ENCODE assay signal across 8 mouse cellular contexts in genomic region chr1:128592211-128592741, GRCm38 (mm10). TPM values are rescaled to one million over a fixed set of nuclear protein-coding genes. Genes with fewer than 3 reads are reported as not detected.
A peak's percentile ranks its signal among the peaks of the same experiment; 100 is the strongest.
DNase-seq lines count a peak whose midpoint lies in the region; ATAC-seq and TF ChIP-seq lines count a peak whose summit lies in the region.

TSS of gene Cxcr4 (minus strand) at chr1:128592293.

- peak; percentile 86 for ATAC-seq in hindbrain, embryonic 11.5 days (ENCODE audit: low FRiP score)

- H3K36me3 ChIP-seq in ES-Bruce4 (ENCODE audit: control insufficient read depth, insufficient read depth, low read length, poor library complexity, severe bottlenecking): no peaks in the 10 kb centered on the region
- H3K36me3 ChIP-seq in hindbrain, embryonic 11.5 days (ENCODE audit: control insufficient read depth, insufficient read depth, low read length): peaks cover 3% of the 10 kb centered on the region; the same call in 1 of the 2 replicates

- H3K9me3 ChIP-seq in ES-Bruce4 (replicated peaks; ENCODE audit: control insufficient read depth, insufficient read depth, low read length, poor library complexity, severe bottlenecking): no peaks in the 10 kb centered on the region
- H3K9me3 ChIP-seq in hindbrain, embryonic 11.5 days (ENCODE audit: control insufficient read depth, low read length): no peaks in the 10 kb centered on the region

- no peak within 1 kb of the TSS for H3K27ac ChIP-seq in ES-Bruce4 (ENCODE audit: insufficient read depth, low read length)
- peak within 1 kb of the TSS; percentile 87 for H3K27ac ChIP-seq in hindbrain, embryonic 11.5 days (ENCODE audit: low read depth, low read length)

- WGBS in hindbrain, embryonic 11.5 days: under 1% methylated on average over 27 of the region's 27 CpGs

- peak within 1 kb of the TSS; percentile 75 for H3K4me2 ChIP-seq in hindbrain, embryonic 11.5 days (replicated peaks; ENCODE audit: low read depth, low read length)

- no peak for TF ChIP-seq EP300 in ES-Bruce4 (IDR thresholded peaks at IDR 0.05; ENCODE audit: insufficient read depth, low read depth, low read length)

- no peak for TF ChIP-seq POLR2A in ES-Bruce4 (IDR thresholded peaks at IDR 0.05; ENCODE audit: insufficient read depth, low read length)

- peak; percentile 70 for DNase-seq in c-Kit-positive CD71-negative TER-119-negative erythroid progenitor cells, embryonic 14.5 days (ENCODE audit: low read depth)
- peak; percentile 29 to 36 for DNase-seq in frontal cortex, postnatal 14 days (ENCODE audit: low spot score in 2 of 2)
- peak; percentile 93 for DNase-seq in hindbrain, embryonic 11.5 days (ENCODE audit: low spot score)
- peak; percentile 44 to 59 for DNase-seq in layer of hippocampus, postnatal 25 days (ENCODE audit: extremely low spot score in 1 of 2, low spot score in 1 of 2)
- DNase-seq in lung, postnatal 14 days: peak; percentile 89
- DNase-seq in ovary, postnatal 14 days (ENCODE audit: low spot score): peak; percentile 77
- peak; percentile 96 for DNase-seq in thymus, postnatal 14 days

- H3K4me1 ChIP-seq in ES-Bruce4 (ENCODE audit: control insufficient read depth, insufficient read depth, low read length): no peaks in the 10 kb centered on the region
- H3K4me1 ChIP-seq in hindbrain, embryonic 11.5 days (replicated peaks; ENCODE audit: control insufficient read depth, insufficient read depth, low read length): peaks cover 18% of the 10 kb centered on the region

- H3K9ac ChIP-seq in ES-Bruce4 (ENCODE audit: low read depth, poor library complexity, severe bottlenecking): peak within 1 kb of the TSS; percentile 49
- H3K9ac ChIP-seq in hindbrain, embryonic 11.5 days (ENCODE audit: low read depth, low read length): peak within 1 kb of the TSS; percentile 97

- peak within 1 kb of the TSS; percentile 90 for H3K4me3 ChIP-seq in ES-Bruce4 (ENCODE audit: low read depth, low read length)
- peak within 1 kb of the TSS; percentile 89 for H3K4me3 ChIP-seq in hindbrain, embryonic 11.5 days (ENCODE audit: low read depth, low read length)

- peaks cover 13% of the 10 kb centered on the region for H3K27me3 ChIP-seq in ES-Bruce4 (ENCODE audit: control insufficient read depth, insufficient read depth, low read length, poor library complexity, severe bottlenecking)
- H3K27me3 ChIP-seq in hindbrain, embryonic 11.5 days (ENCODE audit: control insufficient read depth, insufficient read depth, low read length): no peaks in the 10 kb centered on the region

- peak; percentile 52 for TF ChIP-seq CTCF in ES-Bruce4 (IDR thresholded peaks at IDR 0.05; ENCODE audit: low read depth, low read length)

RNA-seq across cellular contexts. Expression of gene Cxcr4, which starts in this region (rescaled TPM):
- polyA plus RNA-seq in ES-Bruce4 (2011; ENCODE audit: insufficient read depth, insufficient read length, low read depth, missing spikeins): 3.2 and 3.9 TPM in 2 replicates
- 23.3 and 26.4 TPM in 2 replicates for polyA plus RNA-seq in hindbrain, embryonic 11.5 days (2014; fragmentation: Nextera tagmentation; extraction: Ambion mirVana)
- 1 to 10 TPM; 7.7 to 8.9 TPM for total RNA-seq in layer of hippocampus, postnatal 25 days (2021)

Comparison
In these comparisons a context has a peak if more than half of its experiments do, and no peak if none do; other contexts are left out.
1. DNase-seq: peak in every context shown above with its lines; median percentile 96 in thymus, postnatal 14 days; 93 in hindbrain, embryonic 11.5 days; 89 in lung, postnatal 14 days; 77 in ovary, postnatal 14 days; 70 in c-Kit-positive CD71-negative TER-119-negative erythroid progenitor cells, embryonic 14.5 days; 52 in layer of hippocampus, postnatal 25 days; 32 in frontal cortex, postnatal 14 days.